Mouse (Mus musculus): ENCODE measurements around the gene Ddx23.
A peak's percentile ranks its signal among the peaks of the same experiment; 100 is the strongest.

DNA sequence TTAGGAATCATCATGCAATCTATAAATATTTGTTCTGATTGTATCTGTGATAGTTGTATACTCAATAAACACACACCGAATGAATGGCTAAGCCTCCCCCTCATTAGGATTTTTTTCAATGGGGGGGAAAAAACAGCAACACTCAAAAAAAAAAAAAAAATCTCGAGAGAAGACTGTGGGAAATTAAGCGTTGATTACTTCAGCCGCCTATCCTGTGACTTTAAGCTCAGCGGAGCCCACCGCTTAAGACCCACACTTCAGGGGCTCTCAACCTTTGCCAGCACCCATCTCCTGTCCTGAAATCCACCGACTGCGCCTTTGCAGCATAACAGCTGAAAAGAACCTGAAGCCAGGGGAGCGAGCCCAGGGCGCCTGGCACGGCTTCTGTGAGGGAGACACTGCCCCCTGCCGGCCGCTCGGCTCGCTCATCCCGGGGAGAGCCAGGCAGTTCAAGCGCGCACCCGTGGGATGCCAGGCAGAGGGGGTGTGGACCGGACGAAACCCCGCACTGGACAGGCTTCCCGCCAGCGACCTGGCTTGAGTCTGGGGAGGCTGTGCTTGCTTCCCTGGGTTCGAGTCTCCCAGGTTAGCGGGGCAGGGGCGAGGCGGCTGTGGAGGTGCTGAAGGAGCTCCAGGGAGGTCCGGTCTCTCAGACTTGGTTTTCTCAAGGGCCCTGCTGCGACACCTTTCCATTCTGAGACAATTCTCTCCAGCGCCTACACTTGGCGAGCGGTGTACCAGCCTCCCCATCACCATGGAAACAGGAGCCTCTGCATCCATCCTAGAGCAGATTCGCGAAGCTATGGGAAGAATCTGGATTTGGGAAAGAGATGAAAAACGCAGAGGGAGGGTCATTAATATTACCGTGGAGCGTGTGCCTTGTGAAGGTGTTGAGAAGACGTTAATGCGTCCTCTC lies 36.8 kb upstream of the Ddx23 start:
- TF ChIP-seq NELFE (IDR thresholded peaks at IDR 0.05; ENCODE audit: low read depth, low read length) (no peak), POLR2A (IDR thresholded peaks at IDR 0.05; ENCODE audit: control insufficient read depth in 1 of 2, insufficient read depth in 1 of 2, low read depth in 1 of 2, low read length in 2 of 2, poor library complexity in 1 of 2) (no peak), CTCF (IDR thresholded peaks at IDR 0.05 in 2 of 3, conservative IDR thresholded peaks at IDR 0.05 in 1 of 3; ENCODE audit: control insufficient read depth in 1 of 3, insufficient read depth in 1 of 3, low read depth in 2 of 3, low read length in 3 of 3, poor library complexity in 1 of 3, severe bottlenecking in 1 of 3) (peak in 2 of 3 experiments; percentile 79 to 99), EP300 (IDR thresholded peaks at IDR 0.05; ENCODE audit: low read depth in 1 of 2, low read length in 2 of 2) (no peak), USF1 (IDR thresholded peaks at IDR 0.05; ENCODE audit: low read depth, low read length) (no peak)

Data from MEL (cell line).